Comparison of ENCODE assay signal across 27 mouse cellular contexts in genomic region chr13:111940275-111940674, GRCm38 (mm10).
DNase-seq lines count a peak whose midpoint lies in the region; ATAC-seq and TF ChIP-seq lines count a peak whose summit lies in the region.
"Had no signal": no experiment of that assay in that cellular context is flagged by ENCODE, and none has a peak within 500 bp of the region (broad histone marks: within the 10 kb centered on the region; RNA-seq: fewer than 3 reads in every experiment).

No protein-coding gene starts in this region.

- no peak for ATAC-seq in heart, embryonic 13.5 days (ENCODE audit: extremely low read depth, insufficient number of reproducible peaks, low FRiP score, low TSS enrichment)
- no peak for ATAC-seq in stomach, embryonic 15.5 days (ENCODE audit: insufficient read depth, low FRiP score, low read depth)
- ATAC-seq in stomach, postnatal 0 days (ENCODE audit: low FRiP score, low TSS enrichment): no peak
- peak; percentile 59 for ATAC-seq in liver, embryonic 15.5 days (ENCODE audit: insufficient read depth)
- ATAC-seq: lung, postnatal 0 days; midbrain, embryonic 16.5 days had no signal

- no peak overlapping the region for H3K9ac ChIP-seq in heart, embryonic 13.5 days
- H3K9ac ChIP-seq in stomach, embryonic 15.5 days: no peak overlapping the region
- no peak overlapping the region for H3K9ac ChIP-seq in stomach, postnatal 0 days (ENCODE audit: low read length)
- 0 out of 2 replicates have a peak overlapping the region, but pooled peaks have one; percentile 4 for H3K9ac ChIP-seq in liver, embryonic 15.5 days
- H3K9ac ChIP-seq: embryonic facial prominence, embryonic 15.5 days; hindbrain, embryonic 15.5 days; kidney, embryonic 15.5 days; limb, embryonic 15.5 days; neural tube, embryonic 13.5 days had no signal

- H3K4me2 ChIP-seq in heart, embryonic 13.5 days: no peak overlapping the region
- H3K4me2 ChIP-seq in stomach, embryonic 15.5 days: no peak overlapping the region
- no peak overlapping the region for H3K4me2 ChIP-seq in stomach, postnatal 0 days (replicated peaks; ENCODE audit: low read depth)
- H3K4me2 ChIP-seq in liver, embryonic 15.5 days: peak overlapping the region; percentile 49
- H3K4me2 ChIP-seq: embryonic facial prominence, embryonic 15.5 days; hindbrain, embryonic 15.5 days; kidney, embryonic 15.5 days; limb, embryonic 15.5 days; neural tube, embryonic 13.5 days had no signal

- 82% methylated on average over 4 of the region's 4 CpGs for WGBS in heart, embryonic 13.5 days
- WGBS in stomach, embryonic 15.5 days: 90% methylated on average over 4 of the region's 4 CpGs
- WGBS in stomach, postnatal 0 days: 85% methylated on average over 4 of the region's 4 CpGs
- 64% methylated on average over 4 of the region's 4 CpGs for WGBS in liver, embryonic 15.5 days (ENCODE audit: insufficient replicate concordance)

- no peak for TF ChIP-seq CTCF in stomach, postnatal 0 days (IDR thresholded peaks at IDR 0.05; ENCODE audit: low read depth)

- DNase-seq in heart, adult 8-10 months (ENCODE audit: low spot score): no peak
- no peak for DNase-seq in stomach, postnatal 0 days (ENCODE audit: low spot score)
- no peak for DNase-seq in thymus, adult 18-20 months
- DNase-seq in B cell, adult 2 months: no peak
- DNase-seq in layer of hippocampus, postnatal 36 days: no peak
- DNase-seq: adrenal gland, postnatal 25 days; cerebellum, adult 9-10 months; gastrocnemius, postnatal 25 days; heart, adult 18-20 months; heart, postnatal 4 days; layer of hippocampus, adult 9-11 months; left cerebral cortex, postnatal 4 days; right cerebral cortex, adult 18-20 months; thymus, adult 2 months; thymus, postnatal 4 days had no signal

- no peaks in the 10 kb centered on the region for H3K36me3 ChIP-seq in heart, embryonic 13.5 days
- no peaks in the 10 kb centered on the region for H3K36me3 ChIP-seq in stomach, embryonic 15.5 days
- no peaks in the 10 kb centered on the region for H3K36me3 ChIP-seq in stomach, postnatal 0 days (ENCODE audit: control insufficient read depth, insufficient read depth, low read length)
- H3K36me3 ChIP-seq in liver, embryonic 15.5 days (replicated peaks): no peaks in the 10 kb centered on the region
- H3K36me3 ChIP-seq: embryonic facial prominence, embryonic 15.5 days; hindbrain, embryonic 15.5 days; kidney, embryonic 15.5 days; limb, embryonic 15.5 days; midbrain, embryonic 10.5 days; neural tube, embryonic 13.5 days had no signal

- H3K4me1 ChIP-seq in heart, embryonic 13.5 days: peaks cover 64% of the 10 kb centered on the region
- H3K4me1 ChIP-seq in stomach, embryonic 15.5 days: peaks cover 23% of the 10 kb centered on the region
- H3K4me1 ChIP-seq in stomach, postnatal 0 days (replicated peaks; ENCODE audit: control insufficient read depth, insufficient read depth): peaks cover 6% of the 10 kb centered on the region
- H3K4me1 ChIP-seq in liver, embryonic 15.5 days (replicated peaks): peaks cover 86% of the 10 kb centered on the region

- no peak overlapping the region for H3K4me3 ChIP-seq in heart, embryonic 13.5 days
- no peak overlapping the region for H3K4me3 ChIP-seq in stomach, embryonic 15.5 days (replicated peaks)
- no peak overlapping the region for H3K4me3 ChIP-seq in stomach, postnatal 0 days (ENCODE audit: low read depth, low read length)
- no peak overlapping the region for H3K4me3 ChIP-seq in liver, embryonic 15.5 days (replicated peaks)
- H3K4me3 ChIP-seq: embryonic facial prominence, embryonic 15.5 days; hindbrain, embryonic 15.5 days; kidney, embryonic 15.5 days; limb, embryonic 15.5 days; midbrain, embryonic 10.5 days; myocyte; neural tube, embryonic 13.5 days had no signal

- no peaks in the 10 kb centered on the region for H3K27me3 ChIP-seq in heart, embryonic 13.5 days (replicated peaks)
- no peaks in the 10 kb centered on the region for H3K27me3 ChIP-seq in stomach, embryonic 15.5 days (replicated peaks)
- no peaks in the 10 kb centered on the region for H3K27me3 ChIP-seq in stomach, postnatal 0 days (ENCODE audit: control insufficient read depth, insufficient read depth, low read length)
- H3K27me3 ChIP-seq in liver, embryonic 15.5 days: 0 out of 2 replicates have a peak, but pooled peaks cover 4% of the 10 kb centered on the region
- H3K27me3 ChIP-seq: embryonic facial prominence, embryonic 15.5 days; hindbrain, embryonic 15.5 days; kidney, embryonic 15.5 days; limb, embryonic 15.5 days; neural tube, embryonic 13.5 days had no signal

- no peaks in the 10 kb centered on the region for H3K9me3 ChIP-seq in heart, embryonic 13.5 days
- H3K9me3 ChIP-seq in stomach, embryonic 15.5 days: no peaks in the 10 kb centered on the region
- H3K9me3 ChIP-seq in stomach, postnatal 0 days (ENCODE audit: control insufficient read depth, low read length): no peaks in the 10 kb centered on the region
- H3K9me3 ChIP-seq in liver, embryonic 15.5 days (replicated peaks): no peaks in the 10 kb centered on the region
- H3K9me3 ChIP-seq: embryonic facial prominence, embryonic 15.5 days; hindbrain, embryonic 15.5 days; kidney, embryonic 15.5 days; limb, embryonic 15.5 days; midbrain, embryonic 10.5 days had no signal

- H3K27ac ChIP-seq in heart, embryonic 13.5 days (replicated peaks): peak overlapping the region; percentile 20; the same call in 1 of the 2 replicates
- H3K27ac ChIP-seq in stomach, embryonic 15.5 days: 0 out of 2 replicates have a peak overlapping the region, but pooled peaks have one; percentile 57
- no peak overlapping the region for H3K27ac ChIP-seq in stomach, postnatal 0 days (replicated peaks)
- H3K27ac ChIP-seq in liver, embryonic 15.5 days (replicated peaks): peak overlapping the region; percentile 93
- H3K27ac ChIP-seq: embryonic facial prominence, embryonic 15.5 days; hindbrain, embryonic 15.5 days; limb, embryonic 15.5 days; midbrain, embryonic 10.5 days; neural tube, embryonic 13.5 days had no signal

- no peak for TF ChIP-seq EP300 in stomach, postnatal 0 days (optimal IDR thresholded peaks at IDR 0.05)
